Mouse (Mus musculus) layer of hippocampus, adult 2 months (tissue): Measurements from ENCODE around the gene Nf1. TPM values are rescaled to one million over a fixed set of nuclear protein-coding genes. Genes with fewer than 3 reads are reported as not detected.
A peak's percentile ranks its signal among the peaks of the same experiment; 100 is the strongest.

Experiments used
- DNase-seq, 2 experiments: peaks; one replicate each; pipeline ENCODE4 v3.0.0; 2022; ENCODE audit warnings: low spot score in 2 of 2
- H3K27ac ChIP-seq: fragments of 200-600 bp; 2 replicates; pipeline ENCODE4 v1.8.1; 2022
- H3K4me3 ChIP-seq: fragments of 200-600 bp; 2 replicates; pipeline ENCODE4 v1.8.1; 2022; ENCODE audit warnings: mild to moderate bottlenecking
- CTCF ChIP-seq: fragments of 200-600 bp; conservative IDR thresholded peaks from 2 replicates; pipeline ENCODE4 v1.8.1; 2022; ENCODE audit warnings: antibody characterized with exemption, mild to moderate bottlenecking, moderate library complexity
- total RNA-seq, 2 experiments: library from RNA; stranded (reverse); gene quantifications; 2 replicates each; pipeline ENCODE4 v1.2.3; 2021

Gene Nf1
- total RNA-seq, 2 experiments from 2014 or later: 106 to 115 TPM

- Histone ChIP-seq H3K4me3 (no peak overlapping the region), H3K27ac (no peak overlapping the region)
- no peak for DNase-seq
- TF ChIP-seq CTCF: no peak
These were observed 108.9 kb downstream of the Nf1 start for GRCm38 (mm10) chr11:79448361-79448760.

- Histone ChIP-seq H3K4me3 (no peak overlapping the region), H3K27ac (peak overlapping the region; percentile 69; the same call in 1 of the 2 replicates)
- DNase-seq: no peak
- no peak for TF ChIP-seq CTCF
These were observed 113.5 kb downstream of the Nf1 start for GRCm38 (mm10) chr11:79452966-79453365.

- Histone ChIP-seq H3K4me3 (no peak overlapping the region), H3K27ac (no peak overlapping the region)
- DNase-seq: no peak
- no peak for TF ChIP-seq CTCF
These were observed 118.4 kb downstream of the Nf1 start for GRCm38 (mm10) chr11:79457928-79458327.

GRCm38 (mm10) chr11:79459846-79460245 is 120.4 kb downstream of the Nf1 start:
- Histone ChIP-seq H3K27ac (peak overlapping the region; percentile 70), H3K4me3 (no peak overlapping the region)
- TF ChIP-seq CTCF: no peak
- no peak for DNase-seq

- no peak for DNase-seq
- no peak overlapping the region for H3K4me3 ChIP-seq
- H3K27ac ChIP-seq: peak overlapping the region; percentile 84
- TF ChIP-seq CTCF: no peak
These were observed 121.4 kb downstream of the Nf1 start for GRCm38 (mm10) chr11:79460756-79461450.

- no peak overlapping the region for H3K4me3 ChIP-seq
- no peak for DNase-seq
- no peak for TF ChIP-seq CTCF
- H3K27ac ChIP-seq: no peak overlapping the region
These were observed 128.6 kb downstream of the Nf1 start for GRCm38 (mm10) chr11:79468097-79468496.

GRCm38 (mm10) chr11:79483392-79483791 is 143.9 kb downstream of the Nf1 start:
- no peak for DNase-seq
- TF ChIP-seq CTCF: no peak
- no peak overlapping the region for H3K27ac ChIP-seq
- H3K4me3 ChIP-seq: no peak overlapping the region

GRCm38 (mm10) chr11:79483876-79484528 is 144.5 kb downstream of the Nf1 start:
- no peak for TF ChIP-seq CTCF
- Histone ChIP-seq H3K27ac (no peak overlapping the region), H3K4me3 (no peak overlapping the region)
- DNase-seq: no peak

GRCm38 (mm10) chr11:79484721-79485120 is 145.2 kb downstream of the Nf1 start:
- DNase-seq: no peak
- Histone ChIP-seq H3K27ac (no peak overlapping the region), H3K4me3 (no peak overlapping the region)
- no peak for TF ChIP-seq CTCF

GRCm38 (mm10) chr11:79494976-79495800 is 155.7 kb downstream of the Nf1 start:
- no peak for TF ChIP-seq CTCF
- peak in 1 of 2 experiments; percentile 29 for DNase-seq
- Histone ChIP-seq H3K4me3 (peak overlapping the region; percentile 39), H3K27ac (peak overlapping the region; percentile 72)

- Histone ChIP-seq H3K27ac (peak overlapping the region; percentile 97), H3K4me3 (peak overlapping the region; percentile 58)
- no peak for TF ChIP-seq CTCF
- peak in 1 of 2 experiments; percentile 27 for DNase-seq
These were observed 163.4 kb downstream of the Nf1 start for GRCm38 (mm10) chr11:79502917-79503316.

GRCm38 (mm10) chr11:79503845-79504244 is 164.4 kb downstream of the Nf1 start, which contains the start of gene Omg:
Gene Omg, minus strand, starts transcription at chr11:79504084.
- Histone ChIP-seq H3K27ac (peak within 1 kb of the TSS; percentile 97), H3K4me3 (peak within 1 kb of the TSS; percentile 58)
- DNase-seq: peak; percentile 60 to 84
- TF ChIP-seq CTCF: no peak

- H3K4me3 ChIP-seq: peak overlapping the region; percentile 58; the same call in 1 of the 2 replicates
- TF ChIP-seq CTCF: no peak
- H3K27ac ChIP-seq: peak overlapping the region; percentile 97
- DNase-seq: no peak
These were observed 165.0 kb downstream of the Nf1 start for GRCm38 (mm10) chr11:79504506-79504905.
